Mouse (Mus musculus): Measurements from ENCODE around the gene Slc25a26.

The Slc25a26 gene

GRCm38 (mm10) chr6:94601811-94602210, 101.7 kb downstream of the Slc25a26 start:
- no peak for DNase-seq

- DNase-seq = no peak
Observed at GRCm38 (mm10) chr6:94604072-94604471, 103.9 kb downstream of the Slc25a26 start.

GRCm38 (mm10) chr6:94604546-94604945, 104.4 kb downstream of the Slc25a26 start:
- DNase-seq = no peak

DNA sequence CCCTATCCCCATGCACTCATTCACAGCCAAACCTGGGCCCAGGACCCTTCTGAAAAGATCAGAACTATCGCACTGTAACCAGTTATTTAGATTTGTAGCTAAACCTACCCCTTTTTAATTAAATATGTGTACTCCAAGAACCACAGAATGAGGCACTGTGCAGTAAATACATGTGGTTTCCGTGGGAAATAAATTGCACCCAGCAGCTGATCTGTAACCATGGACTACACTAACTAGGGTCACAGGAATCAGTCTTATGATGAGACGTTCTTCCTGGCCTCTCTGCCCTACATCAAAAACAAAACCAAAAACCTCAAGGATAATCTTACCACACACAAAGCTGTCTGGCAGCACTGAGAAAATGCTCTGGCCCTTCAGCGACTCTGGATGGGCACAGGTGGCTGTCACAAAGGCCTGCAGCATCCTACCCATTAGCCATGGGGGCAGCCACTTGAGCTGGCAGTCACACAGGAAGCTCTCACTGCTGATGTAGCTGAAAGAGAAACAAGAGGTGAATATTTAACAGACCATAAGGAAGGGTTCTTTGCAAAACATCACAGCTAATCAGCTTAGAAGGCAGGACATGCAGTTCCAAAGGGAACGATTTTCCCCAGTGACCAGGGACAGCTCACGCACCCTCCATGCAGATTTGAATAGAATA, 113.2 kb downstream of the Slc25a26 start:
- DNase-seq = no peak

GRCm38 (mm10) chr6:94614346-94614745, 114.2 kb downstream of the Slc25a26 start:
- no peak for DNase-seq

DNA sequence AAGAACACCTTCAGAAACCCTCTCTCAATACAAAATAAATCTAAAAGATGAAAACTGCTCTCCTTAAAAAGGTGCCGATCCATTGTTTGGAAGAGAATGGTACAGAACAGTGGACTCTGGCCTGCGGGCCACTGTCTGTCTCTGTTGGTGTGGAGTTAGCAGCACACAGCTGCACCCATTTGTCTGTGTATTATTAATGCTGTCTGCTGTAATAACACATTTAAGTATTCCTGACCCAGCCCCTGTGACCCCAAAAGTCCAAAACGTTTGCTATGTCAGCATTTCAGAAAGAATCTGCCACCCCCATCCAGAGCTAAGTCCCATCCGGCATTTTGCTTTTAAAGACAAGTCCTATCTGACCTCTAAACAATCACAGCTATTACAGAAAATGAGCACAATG, 115.8 kb downstream of the Slc25a26 start:
- DNase-seq = no peak

- no peak for DNase-seq
Observed at GRCm38 (mm10) chr6:94618671-94619070, 118.5 kb downstream of the Slc25a26 start.

GRCm38 (mm10) chr6:94620287-94620686, 120.2 kb downstream of the Slc25a26 start:
- DNase-seq = no peak

GRCm38 (mm10) chr6:94620801-94621301, 120.7 kb downstream of the Slc25a26 start:
- no peak for DNase-seq

- peak; percentile 65 for DNase-seq
Observed at GRCm38 (mm10) chr6:94622983-94623382, 122.9 kb downstream of the Slc25a26 start.

DNA sequence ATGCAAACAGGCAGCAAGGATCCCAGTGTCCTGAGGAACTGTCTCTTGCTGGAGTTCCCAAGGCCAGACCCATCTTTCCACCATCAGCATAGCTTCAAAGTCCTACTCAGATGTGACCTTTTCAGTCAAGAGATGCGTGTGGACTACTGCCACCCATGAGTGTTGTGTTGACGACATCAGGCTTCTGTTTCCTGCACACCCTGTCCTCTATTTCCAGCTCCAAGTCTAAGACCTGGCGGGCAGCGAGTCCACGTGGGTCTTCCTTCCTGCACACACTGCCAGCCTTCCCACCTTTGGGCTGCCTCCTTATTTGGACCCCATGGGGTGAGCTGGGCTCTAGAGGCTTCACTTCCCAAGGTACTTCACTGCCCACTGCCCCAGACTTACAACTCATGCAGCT, 124.4 kb downstream of the Slc25a26 start:
- DNase-seq = no peak

- DNase-seq = no peak
Observed at GRCm38 (mm10) chr6:94625896-94626295, 125.8 kb downstream of the Slc25a26 start.

GRCm38 (mm10) chr6:94626807-94627206, 126.7 kb downstream of the Slc25a26 start:
- no peak for DNase-seq

- DNase-seq = no peak
Observed at GRCm38 (mm10) chr6:94627714-94628595, 127.8 kb downstream of the Slc25a26 start.

GRCm38 (mm10) chr6:94628787-94629186, 128.7 kb downstream of the Slc25a26 start:
- DNase-seq = no peak

DNA sequence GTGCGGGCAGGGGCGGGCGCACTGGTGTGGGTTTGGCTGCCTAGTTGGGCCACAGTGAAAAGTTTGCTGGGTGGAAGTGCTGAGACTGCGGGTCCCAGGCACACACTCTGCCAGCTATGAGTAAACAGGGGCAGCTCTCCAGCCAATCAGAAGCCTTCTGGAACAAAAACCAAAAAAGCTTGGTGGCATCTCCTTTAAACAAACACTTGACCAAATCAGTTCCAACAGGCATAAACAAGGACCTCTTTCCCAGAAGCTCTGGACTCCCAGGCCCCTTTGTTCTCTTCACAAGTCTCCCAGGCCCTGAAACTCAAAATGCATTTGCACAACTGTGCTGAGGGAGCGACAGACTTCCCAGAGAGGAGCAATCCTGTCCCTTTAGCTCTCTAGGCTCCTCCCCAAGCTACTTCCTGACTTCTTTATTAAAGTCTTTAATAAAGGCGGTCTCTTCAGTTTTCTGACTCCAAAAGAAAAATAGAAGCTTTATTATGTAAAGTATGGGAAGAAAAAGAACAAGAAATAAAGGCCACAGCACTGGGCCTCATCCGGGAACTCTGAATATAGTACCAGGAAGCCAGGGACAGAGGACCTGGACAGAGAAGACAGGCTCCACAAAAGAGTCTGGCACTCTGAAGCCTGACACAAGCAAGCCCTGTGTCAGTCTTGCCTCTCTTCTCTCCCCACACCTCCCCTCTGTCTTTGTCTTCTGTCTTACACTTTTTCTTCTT, 131.1 kb downstream of the Slc25a26 start:
- no peak for DNase-seq

- DNase-seq = no peak
Observed at GRCm38 (mm10) chr6:94631779-94632082, 131.6 kb downstream of the Slc25a26 start.

DNA sequence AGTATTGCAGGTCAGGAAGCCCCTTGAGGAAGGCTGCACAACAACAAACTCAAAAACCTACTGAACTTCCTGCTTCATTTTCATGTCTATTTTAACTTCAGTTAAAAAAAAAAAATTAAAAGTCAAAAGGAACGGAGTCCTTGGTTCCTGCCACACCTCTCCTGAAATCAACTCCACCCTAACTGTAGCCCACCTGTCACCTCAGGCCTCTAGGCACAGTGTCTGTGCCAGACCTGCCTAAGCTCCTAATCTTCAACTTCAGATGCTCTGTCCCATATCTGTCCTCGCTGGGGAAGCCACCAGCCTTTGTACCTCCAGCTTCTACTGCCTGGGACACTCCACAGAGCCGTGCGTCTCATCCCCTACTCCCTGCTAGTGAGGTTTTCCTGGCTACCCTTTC, 134.1 kb downstream of the Slc25a26 start:
- no peak for DNase-seq

- no peak for DNase-seq
Observed at GRCm38 (mm10) chr6:94634710-94635109, 134.6 kb downstream of the Slc25a26 start.

DNA sequence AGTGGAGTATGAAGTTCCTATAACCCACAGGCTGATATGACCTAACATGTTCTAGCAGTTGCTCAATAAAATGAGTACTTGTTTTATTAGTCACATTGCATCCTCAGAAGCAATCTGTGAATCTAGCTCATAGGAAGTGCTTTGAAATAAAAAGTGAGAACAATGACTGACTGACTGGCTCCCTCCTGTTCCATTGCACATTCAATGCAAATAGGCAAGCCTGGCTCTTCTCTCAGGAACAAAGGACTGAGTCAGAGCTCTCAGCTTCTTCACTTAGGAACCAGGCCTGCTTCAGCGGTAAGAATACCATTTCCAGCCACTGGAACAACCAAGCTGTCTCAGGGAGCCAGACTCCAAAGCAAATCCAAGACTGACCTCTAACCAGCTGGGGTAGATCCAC, 135.2 kb downstream of the Slc25a26 start:
- DNase-seq = no peak

- DNase-seq = no peak
Observed at GRCm38 (mm10) chr6:94637024-94637434, 136.9 kb downstream of the Slc25a26 start.

- no peak for DNase-seq
Observed at GRCm38 (mm10) chr6:94640297-94640696, 140.2 kb downstream of the Slc25a26 start.

DNA sequence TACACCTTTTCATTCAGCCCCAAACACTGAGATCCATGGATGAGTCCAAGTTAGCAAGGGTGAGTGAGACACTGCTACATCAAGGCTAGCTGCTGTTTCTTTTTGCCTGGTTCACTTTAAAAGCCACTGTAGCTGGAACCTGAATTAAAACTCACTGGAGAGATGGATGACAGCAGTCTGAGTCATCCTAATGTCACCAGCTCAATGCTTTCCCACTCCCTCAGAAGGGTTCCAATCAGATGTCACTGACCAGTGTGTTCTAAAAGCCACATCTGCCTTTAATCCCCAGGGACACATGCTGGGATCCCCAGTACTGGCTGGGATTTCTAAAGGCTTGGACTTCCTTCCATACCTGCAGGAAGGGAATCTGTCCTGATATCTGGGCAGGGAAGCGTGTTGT, 141.9 kb downstream of the Slc25a26 start:
- DNase-seq = no peak

GRCm38 (mm10) chr6:94643989-94644388, 143.9 kb downstream of the Slc25a26 start:
- no peak for DNase-seq

Data from right cerebral cortex, postnatal 4 days (tissue).